Mouse (Mus musculus): ENCODE data around the gene Gm4631. TPM values are rescaled to one million over a fixed set of nuclear protein-coding genes. Genes with fewer than 3 reads are reported as not detected.
"Not testable (repeated sequence)": the region's sequence is repeated elsewhere in the genome, so short reads cannot be mapped to it uniquely, and the experiment has no call there.

Gm4631 gene
- 10 to 100 TPM; 66.9 to 70.6 TPM for total RNA-seq (2021)
- long read RNA-seq, experiment 1, partial matches to known transcripts: 6 of 6 reads
- long read RNA-seq, experiment 1, other reads (novel, unspliced or antisense): 0 of 6 reads
- long read RNA-seq, experiment 2, partial matches to known transcripts: 5 of 9 reads
- long read RNA-seq, experiment 2, other reads (novel, unspliced or antisense): 4 of 9 reads

GRCm38 (mm10) chr2:175338097-175338496 lies at the start of gene Gm4631:
Gm4631 (minus strand) TSS chr2:175338197.
- H3K4me3 ChIP-seq; H3K27ac ChIP-seq; DNase-seq (ENCODE audit: low spot score in 2 of 2): not testable (repeated sequence)

- not testable (repeated sequence) for H3K27ac ChIP-seq; H3K4me3 ChIP-seq; DNase-seq (ENCODE audit: low spot score in 2 of 2)
Observed at GRCm38 (mm10) chr2:175372136-175372535, 34.1 kb upstream of the Gm4631 start, which contains the start of gene Zfp968. Zfp968 (plus strand) TSS chr2:175372436.

GRCm38 (mm10) chr2:175274825-175275224 lies 63.2 kb downstream of the Gm4631 start, which contains the start of gene Gm14440:
Gm14440 (plus strand) TSS chr2:175275125.
- H3K27ac ChIP-seq; H3K4me3 ChIP-seq; DNase-seq (ENCODE audit: low spot score in 2 of 2): not testable (repeated sequence)

Other genes starting within 250 kb of the Gm4631 start
- gene Gm14399, start 196.2 kb downstream of the Gm4631 start, total RNA-seq (2021): 10 to 100 TPM; 20.0 to 21.1 TPM
- 1 to 10 TPM; 6.6 to 7.3 TPM for gene Gm14443, start 162.3 kb downstream of the Gm4631 start, total RNA-seq (2021)
- gene Gm14391, start 131.3 kb downstream of the Gm4631 start, total RNA-seq (2021): 100 to 1,000 TPM; 109 to 113 TPM
- under 1 TPM in 1 of 2 experiments, not detected in 1; 0.59 TPM for gene Gm14440, start 63.1 kb downstream of the Gm4631 start, total RNA-seq (2021)
- gene Zfp968, start 34.2 kb upstream of the Gm4631 start, total RNA-seq (2021): 1 to 10 TPM; 5.5 to 7.0 TPM
- 10 to 100 TPM; 12.4 to 18.0 TPM for gene Gm4724, start 97.6 kb upstream of the Gm4631 start, total RNA-seq (2021)
- gene Zfp965, start 131.8 kb upstream of the Gm4631 start, total RNA-seq (2021): 1 to 10 TPM; 4.8 to 5.0 TPM

Measured in layer of hippocampus, adult 2 months (tissue).